Mouse (Mus musculus) NIH3T3 (cell line): ENCODE data around the gene Klk6.

Experiments used
- DNase-seq: peaks from one replicate; pipeline ENCODE4 v3.0.0-alpha.2; 2012; ENCODE audit warnings: low read depth

Klk6 gene

DNA sequence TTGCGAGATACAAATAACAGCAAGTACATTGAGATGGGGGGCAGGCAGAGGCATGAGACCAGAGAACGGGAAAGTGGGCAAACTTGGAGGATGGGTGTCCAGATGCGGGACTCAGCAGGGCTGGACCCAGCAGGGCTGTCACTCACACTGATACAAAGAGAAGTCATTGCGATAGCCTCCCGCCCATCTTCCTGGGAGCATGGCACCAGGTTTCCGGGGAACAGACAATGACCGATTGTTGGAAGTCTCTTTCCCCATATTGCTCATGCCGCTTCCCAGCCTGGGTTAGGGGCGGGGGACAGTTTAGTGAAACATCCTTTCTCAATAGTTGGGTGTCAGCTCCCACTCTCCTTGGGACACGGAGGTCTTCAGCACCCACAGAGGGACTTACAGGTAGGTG, at the start of gene Klk6:
Gene Klk6, plus strand, starts transcription at position 301 of the 400 bp plus-strand sequence.
- DNase-seq = no peak

DNA sequence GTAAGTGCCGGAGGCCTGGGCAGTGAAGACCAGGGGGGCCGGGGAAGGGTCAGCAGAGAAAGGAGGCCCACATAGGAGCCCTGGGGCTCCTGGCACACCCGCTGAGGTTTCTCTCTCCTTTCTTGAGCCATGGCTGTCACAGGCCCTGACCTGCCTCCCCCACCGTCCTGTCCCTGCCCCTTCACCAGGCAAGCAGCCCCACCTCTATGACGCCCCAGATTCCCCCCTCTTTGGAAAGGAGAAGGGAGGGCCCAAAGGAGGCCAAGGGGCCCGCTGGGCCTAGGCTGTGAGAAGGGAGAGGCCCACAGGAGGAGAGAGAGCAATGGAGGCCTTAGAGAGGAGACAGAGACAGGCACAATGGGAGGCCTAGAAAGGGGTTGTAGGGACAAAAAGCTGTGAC, 49.5 kb upstream of the Klk6 start:
- no peak for DNase-seq

DNA sequence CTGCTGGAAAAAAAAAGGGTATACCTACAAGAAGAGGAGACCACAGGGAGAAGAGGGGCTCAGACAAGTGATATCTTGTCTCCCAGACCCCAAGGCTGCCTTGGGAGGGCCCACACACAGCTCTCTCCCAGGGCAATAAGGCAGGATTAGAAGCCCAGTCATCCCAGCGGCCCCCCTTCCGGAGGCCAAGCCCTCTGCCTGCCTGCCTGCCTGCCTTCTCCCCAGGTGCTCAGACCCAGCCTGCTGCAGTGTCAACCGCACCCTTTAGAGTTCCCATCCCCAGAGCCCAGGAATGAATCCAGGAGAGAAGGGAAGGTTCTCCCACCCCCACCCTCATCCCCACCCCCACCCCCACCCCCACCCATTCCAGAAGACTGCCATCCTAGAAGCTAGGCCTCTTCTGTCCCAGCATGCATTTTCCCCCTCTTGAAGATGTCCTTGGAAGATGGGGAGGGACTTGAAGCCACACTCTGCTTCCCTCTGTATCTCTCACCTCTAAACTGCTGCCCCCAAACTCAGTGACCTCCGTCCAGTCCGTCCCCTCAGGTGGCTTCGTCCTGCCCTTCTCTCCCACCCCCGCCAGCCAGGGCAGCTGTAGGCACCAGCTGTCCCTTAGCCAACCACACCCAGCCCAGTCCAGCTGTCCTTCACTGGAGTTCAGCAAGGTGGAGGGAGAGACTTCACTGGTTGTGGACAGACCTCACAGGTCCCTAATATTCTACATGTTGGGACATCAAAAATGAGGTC, 48.8 kb upstream of the Klk6 start:
- no peak for DNase-seq

DNA sequence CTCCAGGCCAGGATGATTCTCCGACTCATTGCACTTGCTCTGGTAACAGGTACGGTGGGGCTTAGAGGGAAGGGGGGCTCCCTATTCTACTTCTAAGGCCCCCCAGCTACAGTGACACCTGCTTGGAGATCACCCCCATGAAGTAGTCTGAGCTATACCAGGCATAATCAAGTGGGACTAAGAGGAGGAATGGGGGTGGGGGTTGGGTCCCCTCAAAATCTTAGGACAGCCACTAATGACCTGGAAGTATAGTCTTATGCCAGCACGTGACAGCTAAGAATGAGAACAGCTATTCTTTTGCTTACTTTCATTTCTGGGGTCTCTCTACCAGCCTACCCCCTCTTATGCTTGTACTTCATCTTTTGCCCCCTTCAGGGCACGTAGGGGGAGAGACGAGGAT, 47.8 kb upstream of the Klk6 start:
- no peak for DNase-seq

DNA sequence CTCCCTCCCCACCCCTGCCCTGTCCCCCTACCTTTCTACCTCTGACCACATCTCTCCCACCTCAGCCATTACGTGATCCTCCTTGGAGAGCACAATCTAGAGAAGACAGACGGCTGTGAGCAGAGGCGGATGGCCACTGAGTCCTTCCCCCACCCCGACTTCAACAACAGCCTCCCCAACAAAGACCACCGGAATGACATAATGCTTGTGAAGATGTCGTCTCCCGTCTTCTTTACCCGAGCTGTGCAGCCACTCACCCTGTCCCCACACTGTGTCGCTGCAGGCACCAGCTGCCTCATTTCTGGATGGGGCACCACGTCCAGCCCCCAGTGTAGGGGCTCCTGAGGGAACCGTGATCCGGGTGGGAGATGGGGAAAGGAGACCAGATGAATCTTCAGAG, 46.9 kb upstream of the Klk6 start:
- no peak for DNase-seq

DNA sequence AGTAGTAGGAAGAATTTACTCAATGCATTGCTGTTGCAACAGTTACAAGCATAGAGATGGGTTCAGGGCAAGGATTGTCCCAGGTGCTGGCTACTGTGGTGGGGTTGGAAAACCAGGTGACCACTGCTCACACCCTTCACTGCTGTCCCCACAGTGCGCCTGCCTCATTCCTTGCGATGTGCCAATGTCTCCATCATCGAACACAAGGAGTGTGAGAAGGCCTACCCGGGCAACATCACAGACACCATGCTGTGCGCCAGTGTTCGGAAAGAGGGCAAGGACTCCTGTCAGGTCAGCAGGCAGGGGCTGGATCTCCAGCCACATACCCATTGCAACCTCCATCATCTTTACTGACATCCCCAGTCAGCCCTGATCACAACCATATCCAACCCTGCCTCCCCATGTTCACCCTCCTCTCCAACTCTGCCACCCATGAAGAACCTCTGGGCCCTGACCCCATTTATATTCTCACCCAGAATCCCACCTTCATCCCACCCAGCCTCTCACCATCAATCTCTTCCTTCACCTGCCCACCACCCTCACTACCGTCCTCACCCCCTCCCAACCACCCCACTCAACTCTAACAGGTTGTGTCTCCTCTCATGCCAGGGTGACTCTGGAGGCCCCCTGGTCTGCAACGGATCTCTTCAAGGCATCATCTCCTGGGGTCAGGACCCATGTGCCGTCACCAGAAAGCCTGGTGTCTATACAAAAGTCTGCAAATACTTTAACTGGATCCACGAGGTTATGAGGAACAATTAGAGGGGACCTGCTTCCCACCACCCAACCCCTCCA, 45.9 kb upstream of the Klk6 start:
- no peak for DNase-seq

DNA sequence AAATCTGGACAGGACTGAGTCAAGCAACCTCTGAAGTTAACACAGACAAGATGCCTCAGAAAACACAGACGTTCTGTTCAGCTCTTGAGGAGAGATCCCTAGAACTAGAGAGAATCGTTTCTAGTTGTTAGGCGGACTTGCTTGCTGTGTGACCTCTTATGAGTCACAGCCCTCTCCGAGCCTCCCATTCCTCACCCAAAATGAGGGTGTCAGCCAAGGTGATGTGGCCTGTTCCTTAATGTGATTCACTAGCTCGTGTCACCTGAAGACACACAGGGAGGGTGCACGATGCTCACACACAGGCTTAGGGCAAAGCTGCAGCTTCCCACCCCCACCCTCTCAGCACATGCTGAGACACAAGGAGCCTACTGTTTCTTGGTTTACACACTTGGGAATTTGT, 44.1 kb upstream of the Klk6 start:
- peak; percentile 57 for DNase-seq

DNA sequence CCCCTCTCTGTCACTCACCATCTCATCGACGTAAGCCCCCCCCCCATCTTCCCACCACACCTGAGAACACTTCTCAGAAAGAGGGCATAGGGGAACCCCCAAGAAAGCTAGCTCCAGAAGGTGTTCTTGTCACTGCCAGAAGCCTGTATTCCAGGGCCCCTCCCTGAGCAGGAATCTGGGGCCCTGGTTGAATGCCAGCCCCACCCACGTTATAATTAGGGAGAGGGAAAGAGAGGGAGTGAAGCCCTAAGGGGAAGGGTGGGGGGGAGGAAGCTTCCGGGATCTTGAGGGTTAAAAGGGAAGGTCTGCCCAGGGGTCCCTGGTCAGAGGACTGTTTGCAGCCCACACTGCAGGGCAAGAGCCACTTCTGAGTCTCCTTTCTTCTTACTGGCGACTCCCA, 43.6 kb upstream of the Klk6 start, which contains the start of gene Klk10:
Gene Klk10, plus strand, starts transcription at position 290 of the 400 bp plus-strand sequence.
- peak; percentile 59 for DNase-seq

DNA sequence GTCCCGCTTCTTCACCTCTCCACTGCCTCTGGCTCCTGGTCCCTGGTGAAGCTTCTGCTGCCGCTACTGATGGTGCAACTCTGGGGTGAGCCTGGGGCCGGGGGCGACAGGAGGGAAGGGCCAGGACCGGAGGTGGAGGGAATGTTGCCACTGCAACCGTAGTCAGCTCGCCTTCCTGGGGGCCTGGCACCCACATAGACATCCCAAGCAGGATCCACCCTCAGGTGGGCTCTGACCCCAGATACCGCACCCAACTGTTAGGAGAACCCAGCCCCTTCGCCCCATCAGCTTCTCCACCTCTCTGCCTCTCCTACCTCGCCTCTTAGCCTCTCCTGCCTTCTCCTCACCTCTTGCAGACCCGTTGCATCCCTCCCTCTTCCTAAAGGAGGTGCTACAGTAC, 42.8 kb upstream of the Klk6 start:
- no peak for DNase-seq

DNA sequence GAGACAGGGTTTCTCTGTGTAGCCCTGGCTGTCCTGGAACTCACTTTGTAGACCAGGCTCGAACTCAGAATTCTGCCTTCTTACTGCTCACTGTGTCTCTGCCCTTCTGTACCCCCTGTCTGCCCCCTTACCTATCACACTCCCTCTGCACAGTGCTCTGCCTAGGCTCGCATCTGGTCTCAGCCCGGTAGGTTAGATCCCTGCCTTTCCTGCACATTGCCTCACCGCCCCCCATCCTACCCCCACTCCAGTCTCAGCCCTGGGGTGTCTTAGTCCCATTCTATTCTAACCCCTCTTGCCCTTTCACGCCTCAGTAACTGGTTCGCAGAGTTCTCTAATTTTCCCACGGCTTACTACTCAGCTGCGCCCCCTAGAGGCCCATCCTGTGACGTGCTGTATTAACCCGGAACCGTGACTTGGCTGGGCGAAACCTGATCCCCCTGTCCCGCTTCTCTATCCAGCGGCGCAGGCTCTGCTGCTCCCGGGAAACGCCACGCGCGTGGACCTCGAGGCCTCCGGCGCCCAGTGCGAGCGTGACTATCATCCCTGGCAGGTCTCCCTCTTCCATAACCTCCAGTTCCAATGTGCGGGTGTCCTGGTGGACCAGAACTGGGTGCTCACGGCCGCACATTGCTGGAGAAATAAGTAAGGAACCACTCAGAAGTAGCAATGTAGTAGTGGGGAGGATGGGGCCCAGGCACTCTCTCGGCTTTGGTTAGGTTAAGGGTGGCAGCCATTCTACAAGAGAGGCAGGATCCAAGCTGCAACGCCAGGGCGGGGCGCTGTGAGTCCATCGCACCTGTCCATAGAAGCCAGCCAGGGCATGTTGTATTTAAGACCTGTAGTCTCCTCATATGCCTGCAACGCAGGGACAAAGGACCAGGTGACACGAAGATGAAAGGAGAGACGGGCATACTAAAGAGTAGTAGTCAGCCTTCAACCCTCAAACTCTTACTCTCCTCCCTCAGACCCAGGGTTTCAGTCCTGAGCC, 41.7 kb upstream of the Klk6 start:
- peak; percentile 53 for DNase-seq

DNA sequence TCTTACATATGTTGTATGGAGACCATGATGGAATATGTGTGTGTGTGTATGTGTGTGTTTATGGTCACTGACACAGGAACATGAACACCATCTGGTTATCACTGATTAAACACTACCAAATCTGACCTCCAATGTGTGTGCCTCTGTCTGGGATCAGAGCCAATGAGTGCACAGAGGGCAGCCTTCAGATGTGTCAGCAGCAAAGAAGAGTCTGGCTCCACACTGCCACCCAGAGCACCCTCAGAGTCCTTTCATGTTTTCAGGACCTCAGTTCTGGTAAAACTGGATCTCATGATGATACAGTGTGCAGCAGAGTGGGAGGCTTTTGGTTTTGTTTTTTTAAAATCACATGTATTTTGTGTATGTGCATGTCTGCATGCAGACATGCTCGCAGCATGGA, 39.0 kb upstream of the Klk6 start:
- peak; percentile 77 for DNase-seq

DNA sequence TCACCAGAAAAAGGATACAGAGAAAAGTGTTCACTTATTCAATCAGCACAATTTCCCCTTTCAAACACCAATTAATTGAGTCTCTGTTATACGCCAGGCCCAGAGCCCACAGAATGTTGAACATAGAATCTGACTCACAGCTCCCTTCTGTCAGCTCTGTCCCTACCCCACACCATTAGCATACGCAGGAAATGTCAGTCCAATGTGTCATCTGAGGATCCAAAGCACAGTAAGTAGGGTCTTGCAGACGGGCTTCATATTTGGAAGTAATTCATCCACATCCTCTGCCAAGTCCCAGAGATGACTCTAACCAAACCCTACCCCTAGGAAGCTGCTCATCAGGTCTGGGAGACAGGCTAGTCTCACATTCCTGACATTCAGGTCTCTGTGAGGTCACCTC, 36.2 kb upstream of the Klk6 start:
- peak; percentile 73 for DNase-seq

DNA sequence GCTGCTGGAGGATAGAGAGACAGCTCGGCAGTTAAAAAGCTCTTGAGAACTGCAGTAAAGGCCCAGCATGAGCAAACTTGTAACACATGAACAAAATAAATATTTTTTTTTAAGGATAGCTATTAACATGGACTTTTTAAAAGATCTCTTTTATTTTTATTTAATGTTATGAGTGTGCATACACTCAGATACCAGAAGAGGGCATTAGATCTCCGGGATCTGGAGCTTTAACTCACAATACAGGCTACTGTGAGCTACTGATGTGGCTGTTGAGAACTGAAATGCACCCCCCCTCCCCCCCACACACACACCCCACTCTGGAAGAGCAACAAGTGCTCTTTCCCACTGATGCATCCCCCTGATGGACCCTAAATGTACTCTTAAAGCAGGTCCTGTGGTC, 35.0 kb upstream of the Klk6 start:
- DNase-seq = peak; percentile 55

DNA sequence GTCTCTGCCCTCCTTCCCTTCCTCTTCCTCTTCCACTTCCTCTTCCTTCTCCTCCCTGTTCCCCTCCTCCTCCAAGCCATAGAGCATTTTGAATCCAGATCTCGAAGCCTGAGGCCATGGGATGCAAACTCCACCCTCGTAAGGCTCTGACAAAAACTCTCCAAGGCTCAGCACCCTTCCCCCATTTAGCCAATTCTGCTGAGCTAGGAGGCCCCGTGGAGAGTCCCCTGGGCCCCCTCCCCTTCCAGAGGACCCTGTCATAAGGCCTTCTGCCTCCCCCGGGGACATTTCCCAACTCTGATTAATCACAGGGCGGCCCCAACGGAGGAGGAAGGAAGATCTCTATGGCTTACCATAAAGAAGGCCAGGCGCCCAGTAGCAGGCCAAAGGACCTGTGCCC, 32.7 kb upstream of the Klk6 start, which contains the start of gene Klk9:
Gene Klk9, plus strand, starts transcription at position 301 of the 400 bp plus-strand sequence.
- no peak for DNase-seq

DNA sequence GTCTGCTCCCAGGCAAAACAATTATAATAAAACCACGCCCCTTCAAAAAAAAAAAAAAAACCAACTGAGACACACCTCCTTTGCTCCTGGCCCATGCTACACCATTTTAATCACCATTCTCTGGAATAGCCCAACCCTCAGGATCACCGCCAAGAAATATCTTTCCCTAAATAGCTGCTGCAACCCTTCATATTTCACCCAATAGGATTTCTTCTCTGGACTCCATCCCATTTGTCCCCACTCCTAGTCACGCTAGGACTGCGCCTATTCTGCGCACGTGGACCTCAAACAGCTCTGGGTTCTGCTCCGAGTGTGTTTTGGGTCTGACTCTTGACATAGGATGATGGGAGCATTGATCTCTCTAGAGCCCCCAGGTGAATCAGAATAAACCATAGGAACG, 27.9 kb upstream of the Klk6 start:
- DNase-seq = peak; percentile 71

DNA sequence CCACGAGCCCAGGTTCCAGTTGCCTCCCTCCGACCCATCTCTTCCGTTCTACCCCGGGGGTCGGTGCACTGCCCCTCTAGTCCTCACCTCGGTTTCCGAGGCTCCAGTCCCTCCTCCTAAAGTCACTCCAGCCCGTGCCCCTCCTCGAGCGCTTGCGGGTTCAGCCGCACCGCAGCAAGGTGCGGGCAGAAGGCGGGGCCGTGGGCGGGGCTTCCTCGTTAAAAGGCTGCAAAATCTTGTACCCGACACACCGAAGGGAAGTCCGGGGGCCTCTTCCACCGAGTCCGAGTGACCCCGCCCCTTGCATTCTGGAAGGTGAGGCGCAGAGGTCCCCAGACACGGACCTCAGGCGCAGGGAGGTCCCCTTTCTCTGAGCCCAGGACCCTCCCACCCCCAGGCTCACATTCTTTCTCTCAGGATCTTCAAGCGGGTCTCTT, 26.9 kb upstream of the Klk6 start, which contains the start of gene Klk8:
Gene Klk8, plus strand, starts transcription at position 245 of the 437 bp plus-strand sequence.
- DNase-seq = peak; percentile 53

DNA sequence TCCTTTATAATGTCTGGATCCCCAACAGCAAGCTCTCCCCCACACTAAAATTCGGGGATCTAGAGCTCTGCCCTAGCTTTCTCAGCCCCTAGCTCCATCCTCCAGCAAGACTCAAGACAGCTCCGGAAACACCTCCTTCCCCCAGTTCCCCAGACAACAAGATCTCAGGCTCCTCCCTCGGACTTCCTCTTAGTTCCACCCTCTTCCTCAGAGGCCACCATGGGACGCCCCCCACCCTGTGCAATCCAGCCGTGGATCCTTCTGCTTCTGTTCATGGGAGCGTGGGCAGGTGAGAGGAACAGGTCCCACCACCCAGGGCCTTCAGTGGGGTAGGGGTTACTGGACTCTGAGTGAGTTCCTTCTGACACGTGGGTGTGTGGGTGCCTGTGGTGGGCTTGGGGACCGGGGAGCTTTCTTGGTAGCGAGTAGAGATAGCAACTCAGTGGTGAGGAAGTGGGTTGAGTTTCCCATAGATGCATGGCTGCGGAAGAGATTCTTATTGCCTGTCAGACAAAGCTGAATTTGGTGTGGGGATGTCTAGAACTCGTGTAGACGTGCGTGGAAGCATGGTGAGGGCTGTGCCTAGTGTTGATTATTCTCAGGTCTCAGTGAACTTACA, 26.3 kb upstream of the Klk6 start:
- DNase-seq = no peak

DNA sequence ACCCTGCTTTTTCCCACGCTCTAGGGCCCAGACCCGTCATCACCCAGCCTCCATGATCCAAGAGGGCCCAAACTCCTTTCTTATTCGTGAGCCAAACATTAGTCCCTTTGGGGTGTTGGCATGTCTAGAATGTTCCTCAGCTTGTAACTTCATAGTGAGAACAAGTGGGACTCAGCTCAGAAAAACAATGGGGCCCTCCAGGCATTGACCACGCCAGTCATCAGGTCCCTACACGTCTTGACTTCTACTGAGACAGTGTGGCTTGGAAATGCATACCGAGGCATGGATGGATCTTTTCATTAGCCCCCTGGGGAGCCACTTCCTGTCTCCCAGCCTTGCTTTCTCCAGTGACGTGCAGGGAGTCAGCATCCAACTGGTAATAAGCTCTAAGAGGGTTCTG, 24.4 kb upstream of the Klk6 start:
- no peak for DNase-seq

DNA sequence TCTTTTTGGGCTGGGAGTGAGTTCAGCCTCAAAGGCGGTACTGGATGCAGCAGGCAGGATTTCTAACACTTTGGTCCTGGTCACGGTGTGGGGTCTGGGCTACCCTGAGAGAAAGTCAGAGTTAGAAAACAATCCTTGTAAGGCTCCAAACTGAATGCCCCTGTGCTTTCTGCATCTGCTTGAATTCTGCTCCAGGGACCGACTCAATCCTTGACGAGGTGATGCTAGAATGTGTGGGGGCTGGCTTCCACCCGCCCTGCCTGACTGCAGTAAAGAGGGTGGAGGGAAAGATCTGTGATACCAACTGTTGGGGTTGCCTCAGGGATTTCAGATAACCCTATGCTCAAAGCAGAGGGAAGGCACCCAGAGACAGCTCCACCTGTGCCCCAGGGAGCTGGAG, 13.3 kb upstream of the Klk6 start, which contains the start of gene Klk7:
Gene Klk7, plus strand, starts transcription at position 301 of the 400 bp plus-strand sequence.
- no peak for DNase-seq

DNA sequence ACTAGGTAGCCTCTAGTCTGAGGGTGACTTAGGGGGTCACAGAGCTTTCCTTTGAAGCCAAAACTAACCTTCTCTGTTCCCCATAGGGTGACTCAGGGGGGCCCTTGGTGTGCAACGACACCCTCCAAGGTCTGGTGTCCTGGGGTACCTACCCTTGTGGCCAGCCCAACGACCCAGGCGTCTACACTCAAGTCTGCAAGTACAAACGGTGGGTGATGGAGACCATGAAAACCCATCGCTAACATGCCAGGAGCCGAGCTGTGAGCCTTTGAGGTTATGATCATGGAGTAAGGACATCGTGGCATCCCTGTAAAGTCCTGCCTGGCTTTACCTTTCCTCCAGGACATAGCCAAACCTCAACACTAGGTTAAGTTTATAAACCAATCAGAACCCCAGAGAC, 9.1 kb upstream of the Klk6 start:
- no peak for DNase-seq

DNA sequence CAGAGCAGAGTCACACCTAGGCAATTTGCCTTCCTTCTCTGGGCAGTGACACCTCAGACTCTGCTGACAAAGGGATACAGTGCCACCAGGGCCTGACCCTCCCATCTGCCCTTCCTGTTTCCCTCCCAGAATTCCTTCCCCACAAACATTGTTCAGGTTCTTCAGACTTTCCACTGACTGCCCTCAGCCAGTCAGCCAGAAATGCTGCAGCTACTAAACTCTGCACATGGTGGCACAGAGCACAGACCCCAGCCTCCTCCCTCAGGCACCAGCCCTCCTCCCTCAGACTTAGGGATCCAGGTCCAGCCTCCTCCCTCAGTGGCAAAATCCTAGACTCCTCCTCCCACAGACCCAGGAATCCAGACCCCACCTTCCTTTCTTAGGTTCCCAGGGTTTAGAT, 7.6 kb upstream of the Klk6 start:
- no peak for DNase-seq
